Mouse (Mus musculus) lung, embryonic 14.5 days (tissue): ENCODE results near the gene Mrtfb. TPM values are rescaled to one million over a fixed set of nuclear protein-coding genes. Genes with fewer than 3 reads are reported as not detected.

Experiments used
- ATAC-seq: fragments of 200-750 bp; cut with Nextera tagmentation; 2 replicates; pipeline ENCODE4 v1.8.0; 2017; ENCODE audit warnings: mild to moderate bottlenecking, moderate TSS enrichment, moderate library complexity; ENCODE audit not compliant: insufficient read depth
- DNase-seq: peaks from one replicate; pipeline ENCODE4 v3.0.0-alpha.2; 2015
- H3K27ac ChIP-seq: fragments of 300-500 bp; sonication (generic); 2 replicates; pipeline ENCODE4 v1.5.1; 2014; ENCODE audit warnings: low read depth, mild to moderate bottlenecking, moderate library complexity
- H3K27me3 ChIP-seq: fragments of 300-500 bp; sonication (generic); 2 replicates; pipeline ENCODE4 v1.6.1; 2014; ENCODE audit warnings: low read length, control low read depth; ENCODE audit not compliant: insufficient read depth
- H3K36me3 ChIP-seq: fragments of 300-500 bp; sonication (generic); 2 replicates; pipeline ENCODE4 v1.6.1; 2014; ENCODE audit warnings: control low read depth; ENCODE audit not compliant: insufficient read depth
- H3K4me1 ChIP-seq: fragments of 300-500 bp; sonication (generic); 2 replicates; pipeline ENCODE4 v1.6.1; 2014; ENCODE audit warnings: antibody characterized with exemption, control low read depth; ENCODE audit not compliant: insufficient read depth
- H3K4me2 ChIP-seq: fragments of 300-500 bp; sonication (generic); 2 replicates; pipeline ENCODE4 v1.6.1; 2014; ENCODE audit warnings: mild to moderate bottlenecking
- H3K4me3 ChIP-seq: fragments of 300-500 bp; sonication (generic); 2 replicates; pipeline ENCODE4 v1.5.1; 2014; ENCODE audit warnings: low read depth, low read length
- H3K9ac ChIP-seq: fragments of 300-500 bp; sonication (generic); 2 replicates; pipeline ENCODE4 v1.6.1; 2014
- H3K9me3 ChIP-seq: fragments of 300-500 bp; sonication (generic); 2 replicates; pipeline ENCODE4 v1.6.1; 2016; ENCODE audit warnings: low read depth, low read length, control low read depth
- CTCF ChIP-seq: IDR thresholded peaks from 2 replicates; pipeline ENCODE4 v1.5.1; 2016; ENCODE audit warnings: antibody characterized with exemption, low read depth
- WGBS: fragments of 180-500 bp; shearing (Covaris S2); extraction: QIAGEN DNeasy Blood & Tissue Kit; methylation state at CpG from one replicate; pipeline ENCODE4 v1.1.7; 2014; 5-methylcytosine and 5-hydroxymethylcytosine counted together
- polyA plus RNA-seq: library from polyadenylated mRNA; unstranded; fragments of >200 nt; fragmentation: Nextera tagmentation; extraction: Ambion mirVana; gene quantifications from 2 replicates; pipeline ENCODE4 v1.2.1, GENCODE M21; 2014

Mrtfb gene
- polyA plus RNA-seq, 1 experiment from 2014 or later = 33.9 TPM

- no peak for TF ChIP-seq CTCF
- ATAC-seq = no peak
- Histone ChIP-seq H3K9me3 (no peaks in the 10 kb centered on the region), H3K36me3 (no peaks in the 10 kb centered on the region), H3K4me3 (no peak overlapping the region), H3K27ac (no peak overlapping the region), H3K9ac (no peak overlapping the region), H3K4me2 (no peak overlapping the region), H3K27me3 (no peaks in the 10 kb centered on the region), H3K4me1 (peaks cover 8% of the 10 kb centered on the region; the same call in 1 of the 2 replicates)
- DNase-seq = no peak
These were observed 103.9 kb downstream of the Mrtfb start for GRCm38 (mm10) chr16:13360208-13360607.

- 65% methylated on average over 5 of the region's 5 CpGs for WGBS
- ATAC-seq (no peak), DNase-seq (no peak)
- Histone ChIP-seq H3K9me3 (no peaks in the 10 kb centered on the region), H3K4me1 (peaks cover 8% of the 10 kb centered on the region; the same call in 1 of the 2 replicates), H3K9ac (no peak overlapping the region), H3K27me3 (no peaks in the 10 kb centered on the region), H3K27ac (no peak overlapping the region), H3K4me2 (no peak overlapping the region), H3K36me3 (no peaks in the 10 kb centered on the region), H3K4me3 (no peak overlapping the region)
- TF ChIP-seq CTCF = no peak
These were observed 104.6 kb downstream of the Mrtfb start for GRCm38 (mm10) chr16:13360835-13361234.

- Histone ChIP-seq H3K36me3 (no peaks in the 10 kb centered on the region), H3K9ac (no peak overlapping the region), H3K27me3 (no peaks in the 10 kb centered on the region), H3K4me3 (no peak overlapping the region), H3K27ac (no peak overlapping the region), H3K4me2 (no peak overlapping the region), H3K9me3 (no peaks in the 10 kb centered on the region), H3K4me1 (no peaks in the 10 kb centered on the region)
- ATAC-seq = no peak
- TF ChIP-seq CTCF = no peak
- no peak for DNase-seq
- WGBS = 73% methylated on average over 5 of the region's 5 CpGs
These were observed 106.9 kb downstream of the Mrtfb start for GRCm38 (mm10) chr16:13363141-13363540.

GRCm38 (mm10) chr16:13364145-13364544, 107.9 kb downstream of the Mrtfb start:
- Histone ChIP-seq H3K4me1 (no peaks in the 10 kb centered on the region), H3K36me3 (0 out of 2 replicates have a peak, but pooled peaks cover 1% of the 10 kb centered on the region), H3K9me3 (no peaks in the 10 kb centered on the region), H3K27me3 (no peaks in the 10 kb centered on the region), H3K9ac (no peak overlapping the region), H3K4me3 (no peak overlapping the region), H3K4me2 (no peak overlapping the region), H3K27ac (no peak overlapping the region)
- WGBS = 25% methylated on average over 3 of the region's 3 CpGs
- no peak for ATAC-seq
- DNase-seq = no peak
- no peak for TF ChIP-seq CTCF

GRCm38 (mm10) chr16:13366256-13366655, 110.0 kb downstream of the Mrtfb start:
- TF ChIP-seq CTCF = no peak
- Histone ChIP-seq H3K4me2 (no peak overlapping the region), H3K27ac (peak overlapping the region; percentile 40; the same call in 1 of the 2 replicates), H3K4me3 (no peak overlapping the region), H3K4me1 (no peaks in the 10 kb centered on the region), H3K27me3 (no peaks in the 10 kb centered on the region), H3K36me3 (0 out of 2 replicates have a peak, but pooled peaks cover 2% of the 10 kb centered on the region), H3K9ac (no peak overlapping the region), H3K9me3 (no peaks in the 10 kb centered on the region)
- WGBS = 36% methylated on average over 1 of the region's 1 CpGs
- DNase-seq (no peak), ATAC-seq (no peak)

GRCm38 (mm10) chr16:13366802-13367465, 110.7 kb downstream of the Mrtfb start:
- Histone ChIP-seq H3K27me3 (no peaks in the 10 kb centered on the region), H3K4me3 (no peak overlapping the region), H3K36me3 (0 out of 2 replicates have a peak, but pooled peaks cover 2% of the 10 kb centered on the region), H3K4me1 (peaks cover 4% of the 10 kb centered on the region; the same call in 1 of the 2 replicates), H3K27ac (peak overlapping the region; percentile 40), H3K9ac (no peak overlapping the region), H3K9me3 (no peaks in the 10 kb centered on the region), H3K4me2 (no peak overlapping the region)
- TF ChIP-seq CTCF = no peak
- ATAC-seq (peak; percentile 42; the same call in 1 of the 2 replicates), DNase-seq (peak; percentile 55)
- 17% methylated on average over 4 of the region's 4 CpGs for whole genome bisulfite sequencing

GRCm38 (mm10) chr16:13367466-13367856, 111.2 kb downstream of the Mrtfb start:
- no peak overlapping the region for H3K9ac ChIP-seq
- H3K4me1 ChIP-seq = peaks cover 6% of the 10 kb centered on the region; the same call in 1 of the 2 replicates
- no peak overlapping the region for H3K4me3 ChIP-seq
- H3K36me3 ChIP-seq = 0 out of 2 replicates have a peak, but pooled peaks cover 2% of the 10 kb centered on the region
- H3K9me3 ChIP-seq = no peaks in the 10 kb centered on the region
- H3K4me2 ChIP-seq = no peak overlapping the region
- no peaks in the 10 kb centered on the region for H3K27me3 ChIP-seq
- ATAC-seq (no peak), DNase-seq (no peak)
- H3K27ac ChIP-seq = peak overlapping the region; percentile 40; the same call in 1 of the 2 replicates
- WGBS = 48% methylated on average over 2 of the region's 2 CpGs
- TF ChIP-seq CTCF = no peak
